Mouse (Mus musculus): ENCODE data around the gene Rpl41.
"Not testable (repeated sequence)": the region's sequence is repeated elsewhere in the genome, so short reads cannot be mapped to it uniquely, and the experiment has no call there.

The Rpl41 gene

GRCm38 (mm10) chr10:128524111-128524731 lies 24.9 kb downstream of the Rpl41 start:
- DNase-seq, result no peak

GRCm38 (mm10) chr10:128522351-128522750 lies 26.8 kb downstream of the Rpl41 start:
- no peak for DNase-seq

- no peak for DNase-seq
Measured at GRCm38 (mm10) chr10:128520591-128520990, 28.5 kb downstream of the Rpl41 start.

- DNase-seq, result peak; percentile 63
Measured at GRCm38 (mm10) chr10:128518833-128519232, 30.3 kb downstream of the Rpl41 start.

GRCm38 (mm10) chr10:128516677-128517076 lies 32.4 kb downstream of the Rpl41 start:
- DNase-seq, result no peak

GRCm38 (mm10) chr10:128516029-128516428 lies 33.1 kb downstream of the Rpl41 start:
- DNase-seq, result no peak

DNA sequence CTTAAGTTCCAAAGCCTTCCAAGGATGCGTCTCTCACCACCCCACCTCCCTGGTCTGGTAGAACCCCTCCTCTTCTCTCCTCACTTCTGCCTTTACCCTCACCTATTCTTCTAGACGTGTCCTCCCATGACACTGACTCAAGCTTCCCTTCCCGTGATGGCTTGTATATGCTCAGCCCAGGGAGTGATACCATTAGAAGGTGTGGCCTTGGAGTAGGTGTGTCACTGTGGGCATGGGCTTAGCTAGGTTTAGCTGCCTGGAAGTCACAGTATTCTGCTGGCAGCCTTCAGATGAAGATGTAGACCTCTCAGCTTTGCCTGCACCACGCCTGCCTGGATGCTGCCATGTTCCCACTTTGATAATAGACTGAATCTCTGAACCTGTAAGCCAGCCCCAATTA lies 34.1 kb downstream of the Rpl41 start:
- DNase-seq, result no peak

DNA sequence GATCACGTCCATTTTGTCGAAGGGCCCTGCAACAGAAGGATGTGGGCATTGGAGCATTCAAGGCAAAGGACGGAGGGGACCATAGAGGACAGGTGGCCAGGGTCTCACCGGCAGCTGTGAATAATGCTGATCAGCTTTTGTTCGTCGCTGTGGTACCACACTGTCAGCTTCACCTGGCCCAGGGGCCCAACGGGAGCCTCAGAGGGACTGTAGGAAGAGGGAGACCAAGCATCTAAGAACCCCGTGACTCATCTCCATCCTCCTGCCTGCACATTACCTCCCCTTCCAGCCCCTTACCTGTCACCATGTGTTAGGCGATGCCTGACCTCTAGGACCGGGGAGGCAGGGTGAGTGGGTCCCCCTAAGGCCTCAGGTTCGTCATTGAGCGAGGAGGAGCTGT lies 37.3 kb downstream of the Rpl41 start:
- DNase-seq, result no peak

DNA sequence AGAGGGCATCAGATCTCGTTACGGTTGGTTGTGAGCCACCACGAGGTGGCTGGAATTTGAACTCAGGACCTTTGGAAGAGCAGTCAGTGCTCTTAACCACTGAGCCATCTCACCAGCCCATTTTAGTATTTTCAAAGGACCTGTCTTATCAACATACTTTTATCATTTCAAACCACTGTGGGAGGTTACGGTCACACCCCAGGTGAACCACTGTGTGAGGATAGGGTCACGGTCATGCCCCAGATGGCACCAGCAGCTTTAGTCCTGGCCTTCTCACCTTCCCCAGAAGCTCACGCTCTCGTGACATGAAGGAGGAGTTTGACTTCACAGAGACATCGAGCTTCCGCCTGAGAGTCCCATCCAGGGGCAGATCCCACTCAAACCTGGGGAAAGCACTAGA lies 37.9 kb downstream of the Rpl41 start:
- DNase-seq, result no peak

GRCm38 (mm10) chr10:128510301-128510700 lies 38.8 kb downstream of the Rpl41 start:
- no peak for DNase-seq

DNA sequence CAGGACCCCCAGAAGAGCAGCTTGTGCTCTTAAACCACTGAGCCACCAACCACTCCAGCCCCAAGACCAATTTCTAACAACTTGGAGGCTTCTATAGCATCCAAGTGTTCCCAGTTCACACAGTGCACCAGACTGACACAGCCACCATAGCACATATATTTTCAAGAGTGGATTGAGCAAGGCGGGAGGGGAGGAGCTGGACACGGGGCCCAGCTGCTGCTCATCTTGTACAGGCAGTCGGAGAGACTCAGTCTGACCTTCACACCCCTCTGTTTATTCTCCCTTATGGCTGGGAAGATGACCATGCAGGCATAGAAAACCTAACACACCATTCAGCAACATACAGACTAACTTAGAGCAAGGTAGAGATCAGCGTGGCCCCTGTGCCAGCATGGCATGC lies 39.3 kb downstream of the Rpl41 start:
- DNase-seq, result no peak

GRCm38 (mm10) chr10:128509203-128509602 lies 39.9 kb downstream of the Rpl41 start:
- DNase-seq, result no peak

GRCm38 (mm10) chr10:128508260-128508659 lies 40.8 kb downstream of the Rpl41 start:
- DNase-seq, result no peak

GRCm38 (mm10) chr10:128505974-128506373 lies 43.1 kb downstream of the Rpl41 start:
- DNase-seq, result no peak

GRCm38 (mm10) chr10:128505371-128505667 lies 43.8 kb downstream of the Rpl41 start:
- DNase-seq, result not testable (repeated sequence)

GRCm38 (mm10) chr10:128504641-128505370 lies 44.3 kb downstream of the Rpl41 start:
- DNase-seq, result no peak

GRCm38 (mm10) chr10:128504012-128504411 lies 45.1 kb downstream of the Rpl41 start:
- DNase-seq, result no peak

- no peak for DNase-seq
Measured at GRCm38 (mm10) chr10:128503532-128503931, 45.6 kb downstream of the Rpl41 start.

DNA sequence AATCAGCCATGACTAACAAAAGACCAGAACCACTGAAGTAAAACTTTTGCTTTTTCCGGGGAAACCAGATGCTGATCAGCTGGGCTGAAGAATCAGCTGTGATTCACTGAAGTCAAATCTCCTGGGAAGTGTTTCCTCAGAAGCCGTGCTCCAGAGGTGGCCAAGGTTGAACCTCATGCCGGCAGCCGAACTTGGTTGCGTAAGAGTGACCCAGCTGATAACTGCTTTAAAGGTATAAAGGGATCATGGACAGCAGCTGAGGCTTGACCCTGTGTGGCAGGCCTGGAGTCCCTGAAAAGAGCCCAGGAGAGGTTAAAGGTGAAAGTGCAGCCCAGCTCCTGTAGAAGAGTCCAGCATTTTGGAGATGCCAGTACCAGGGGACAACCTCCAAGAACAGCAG lies 46.8 kb downstream of the Rpl41 start:
- DNase-seq, result no peak

GRCm38 (mm10) chr10:128499116-128499671 lies 49.9 kb downstream of the Rpl41 start:
- peak; percentile 78 for DNase-seq

DNA sequence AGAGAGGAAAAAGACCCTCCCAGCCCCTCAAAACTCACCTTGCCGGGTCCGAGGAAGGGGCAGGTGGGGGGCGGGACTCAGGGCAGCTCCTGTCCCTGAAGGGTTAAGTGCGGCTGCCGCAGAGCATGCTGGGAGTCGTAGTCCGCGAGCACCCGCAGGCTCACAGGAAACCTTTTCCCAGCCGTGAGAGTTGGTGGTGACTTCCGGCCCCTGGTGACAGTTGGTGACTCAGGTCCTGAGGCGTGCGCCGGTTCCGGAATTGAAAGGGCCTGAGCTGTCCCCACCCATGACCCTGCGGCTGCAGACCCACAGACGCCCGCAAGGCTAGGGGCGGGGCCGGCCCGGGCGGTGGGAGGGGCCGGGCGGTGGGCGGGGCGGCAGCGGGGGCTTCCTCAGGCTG lies 50.5 kb downstream of the Rpl41 start, which contains the start of gene Myl6b:
Gene Myl6b, minus strand, starts transcription at position 96 of the 400 bp plus-strand sequence.
- peak; percentile 98 for DNase-seq
